Mouse (Mus musculus): ENCODE measurements around the gene Tmed4.

DNA sequence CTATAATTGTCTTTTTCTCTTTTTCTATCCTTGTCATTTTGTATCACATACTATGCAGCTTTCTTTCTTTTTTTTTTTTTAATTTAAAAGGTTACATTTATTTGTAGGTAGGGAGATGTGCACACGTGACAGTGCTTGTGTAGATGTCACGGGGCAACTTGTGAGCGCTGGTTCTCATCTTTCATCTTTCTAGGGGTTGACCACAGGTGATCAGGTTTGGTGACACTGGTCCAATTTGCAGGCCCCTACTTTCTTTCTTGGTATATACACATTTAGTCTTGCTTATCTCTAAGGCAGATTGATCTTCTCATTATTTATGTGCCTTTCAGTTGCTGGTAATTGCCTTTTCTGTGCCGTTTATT lies 18.3 kb upstream of the Tmed4 start:
- TF ChIP-seq POLR2A (IDR thresholded peaks at IDR 0.05; ENCODE audit: insufficient read depth, low read depth, low read length) (no peak), CTCF (IDR thresholded peaks at IDR 0.05) (no peak)

Data from heart, adult 2 months (tissue).